ENCODE assay signal across 8 mouse cellular contexts in the genomic region with DNA sequence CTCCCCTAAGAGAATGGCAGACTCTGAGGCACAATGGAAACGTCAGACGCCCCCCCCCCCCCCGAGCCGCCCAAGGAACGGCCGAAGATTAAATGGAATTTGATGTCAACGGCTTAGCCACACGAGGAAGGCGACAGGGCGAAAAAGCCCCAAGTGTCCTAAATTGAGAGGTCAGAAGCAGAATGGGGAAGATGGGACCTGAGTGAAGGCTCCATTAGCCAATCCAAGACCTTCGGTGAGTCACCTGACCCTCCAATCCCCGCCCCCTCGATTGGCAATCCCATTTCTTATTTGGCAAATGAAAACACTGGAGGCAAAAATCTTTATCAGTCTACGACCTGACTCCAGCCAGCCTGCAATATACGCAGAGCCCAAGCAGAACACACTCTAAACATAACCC. TPM values are rescaled to one million over a fixed set of nuclear protein-coding genes. Genes with fewer than 3 reads are reported as not detected.
DNase-seq lines count a peak whose midpoint lies in the region; ATAC-seq lines count a peak whose summit lies in the region.
"Had no signal": no experiment of that assay in that cellular context is flagged by ENCODE, and none has a peak within 500 bp of the region (broad histone marks: within the 10 kb centered on the region; RNA-seq: fewer than 3 reads in every experiment).

No protein-coding gene starts in this region.

- WGBS in heart, embryonic 14.5 days: 25% methylated on average over 14 of the region's 15 CpGs

- no peak for ATAC-seq in heart, embryonic 14.5 days (ENCODE audit: insufficient number of reproducible peaks, insufficient read depth, low FRiP score, low read depth)

- H3K4me2 ChIP-seq in heart, embryonic 14.5 days (ENCODE audit: low read length): peak overlapping the region; percentile 41

- H3K27ac ChIP-seq in heart, embryonic 14.5 days (replicated peaks in 1 of 2; ENCODE audit: control insufficient read depth in 1 of 2, insufficient read depth in 1 of 2, low read depth in 2 of 2, low read length in 2 of 2): no peak overlapping the region

- no peaks in the 10 kb centered on the region; the same call in 1 of the 2 replicates for H3K9me3 ChIP-seq in heart, embryonic 14.5 days (ENCODE audit: control insufficient read depth, low read length)

- H3K9ac ChIP-seq in heart, embryonic 14.5 days (ENCODE audit: low read length): no peak overlapping the region

- H3K36me3 ChIP-seq in heart, embryonic 14.5 days (ENCODE audit: control insufficient read depth, insufficient read depth, low read length): no peaks in the 10 kb centered on the region

- no peak overlapping the region for H3K4me3 ChIP-seq in heart, embryonic 14.5 days (ENCODE audit: control insufficient read depth in 1 of 2, insufficient read depth in 1 of 2, low read depth in 1 of 2, low read length in 2 of 2)

- DNase-seq in urinary bladder, postnatal 25 days (ENCODE audit: low spot score): peak; percentile 53
- DNase-seq in urinary bladder, postnatal 10 days (ENCODE audit: low spot score): no peak
- DNase-seq in embryo, embryonic 10 days (ENCODE audit: low spot score): peak; percentile 66
- peak; percentile 69 to 71 for DNase-seq in layer of hippocampus, postnatal 10 days (ENCODE audit: low spot score in 2 of 2)
- DNase-seq in retina, adult 2 months (ENCODE audit: low read depth, low spot score): peak; percentile 64
- DNase-seq in thymus, postnatal 10 days (ENCODE audit: low spot score in 2 of 2): no peak

- H3K4me1 ChIP-seq in heart, embryonic 14.5 days (ENCODE audit: control insufficient read depth in 2 of 2, insufficient read depth in 2 of 2, low read length in 2 of 2): peaks cover 36 to 40% of the 10 kb centered on the region in 2 experiments

- H3K27me3 ChIP-seq in heart, embryonic 14.5 days (ENCODE audit: control insufficient read depth, insufficient read depth, low read length): peaks cover 4% of the 10 kb centered on the region

RNA-seq across cellular contexts. Expression of a gene that starts 9.5 kb away (rescaled TPM):
- 0.77 and 0.98 TPM in 2 replicates for polyA plus RNA-seq in heart, embryonic 14.5 days (2014; fragmentation: Nextera tagmentation; extraction: Ambion mirVana)
- total RNA-seq in layer of hippocampus, postnatal 10 days (2021): 10 to 100 TPM; 78.5 to 79.5 TPM
- total RNA-seq: common myeloid progenitor, adult 5-6 weeks had no signal

RNA-seq across cellular contexts. Expression of a gene that starts 26.7 kb away (rescaled TPM):
- 53.6 and 57.8 TPM in 2 replicates for polyA plus RNA-seq in heart, embryonic 14.5 days (2014; fragmentation: Nextera tagmentation; extraction: Ambion mirVana)
- 10 to 100 TPM; 75.1 to 78.2 TPM for total RNA-seq in layer of hippocampus, postnatal 10 days (2021)

RNA-seq across cellular contexts. Expression of a gene that starts 50.0 kb away (rescaled TPM):
- 17.5 and 20.5 TPM in 2 replicates for polyA plus RNA-seq in heart, embryonic 14.5 days (2014; fragmentation: Nextera tagmentation; extraction: Ambion mirVana)
- 10 to 100 TPM; 26.7 to 29.8 TPM for total RNA-seq in layer of hippocampus, postnatal 10 days (2021)

RNA-seq across cellular contexts. Expression of a gene that starts 50.9 kb away (rescaled TPM):
- polyA plus RNA-seq in heart, embryonic 14.5 days (2014; fragmentation: Nextera tagmentation; extraction: Ambion mirVana): 62.8 and 66.7 TPM in 2 replicates
- total RNA-seq in layer of hippocampus, postnatal 10 days (2021): 10 to 100 TPM; 51.1 to 61.8 TPM

Comparison
In these comparisons a context has a peak if more than half of its experiments do, and no peak if none do; other contexts are left out.
1. DNase-seq: peak in urinary bladder, postnatal 25 days (single experiment), embryo, embryonic 10 days (single experiment), layer of hippocampus, postnatal 10 days (2 of 2) and retina, adult 2 months (single experiment); none in urinary bladder, postnatal 10 days (single experiment) and thymus, postnatal 10 days (0 of 2).